Comparison of ENCODE assay signal across 10 mouse cellular contexts in genomic region chr13:56600216-56600890, GRCm38 (mm10). TPM values are rescaled to one million over a fixed set of nuclear protein-coding genes. Genes with fewer than 3 reads are reported as not detected.
DNase-seq lines count a peak whose midpoint lies in the region; ATAC-seq and TF ChIP-seq lines count a peak whose summit lies in the region.
"Had no signal": no experiment of that assay in that cellular context is flagged by ENCODE, and none has a peak within 500 bp of the region (broad histone marks: within the 10 kb centered on the region; RNA-seq: fewer than 3 reads in every experiment).

No protein-coding gene starts in this region.

- no peak for TF ChIP-seq CTCF in kidney, postnatal 0 days (IDR thresholded peaks at IDR 0.05; ENCODE audit: low read depth)

- no peak for ATAC-seq in kidney, postnatal 0 days (replicated peaks; ENCODE audit: low FRiP score, low read depth)
- ATAC-seq in inflammation-experienced regulatory T-cells, adult 6 months, result no peak

- no peaks in the 10 kb centered on the region for H3K9me3 ChIP-seq in kidney, postnatal 0 days (replicated peaks; ENCODE audit: low read length)

- no peaks in the 10 kb centered on the region for H3K36me3 ChIP-seq in kidney, postnatal 0 days (ENCODE audit: insufficient read depth, low read length)

- H3K4me2 ChIP-seq in kidney, postnatal 0 days (ENCODE audit: low read length), result no peak overlapping the region

- H3K27ac ChIP-seq in kidney, postnatal 0 days, result peak overlapping the region; percentile 60; the same call in 1 of the 2 replicates

- H3K4me1 ChIP-seq in kidney, postnatal 0 days (replicated peaks; ENCODE audit: insufficient read depth, low read length), result peaks cover 19% of the 10 kb centered on the region; the same call in 1 of the 2 replicates

- no peak overlapping the region for H3K9ac ChIP-seq in kidney, postnatal 0 days (ENCODE audit: low read depth, low read length)

- no peaks in the 10 kb centered on the region for H3K27me3 ChIP-seq in kidney, postnatal 0 days (ENCODE audit: insufficient read depth, low read length)

- 45% methylated on average over 10 of the region's 10 CpGs for WGBS in kidney, postnatal 0 days

- peak; percentile 50 to 58 for DNase-seq in cerebellum, postnatal 25 days
- DNase-seq in cerebellum, adult 11 months, result no peak
- peak; percentile 48 for DNase-seq in adrenal gland, postnatal 25 days
- DNase-seq in heart, adult 11 months, result peak; percentile 98
- DNase-seq in kidney, postnatal 0 days (ENCODE audit: low spot score), result peak; percentile 78
- peak; percentile 78 for DNase-seq in ovary, postnatal 14 days (ENCODE audit: low spot score)
- DNase-seq in thymus, postnatal 25 days, result no peak

- H3K4me3 ChIP-seq in kidney, postnatal 0 days (replicated peaks; ENCODE audit: low read depth, low read length), result no peak overlapping the region

RNA-seq across cellular contexts. Expression of gene Tgfbi, which starts 9.0 kb away (rescaled TPM):
- total RNA-seq in adrenal gland, postnatal 25 days (2021), result 26.5 and 32.9 TPM in 2 replicates
- 116 and 133 TPM in 2 replicates for polyA plus RNA-seq in kidney, postnatal 0 days (2015; fragmentation: Nextera tagmentation; extraction: Ambion mirVana)
- 1 to 10 TPM in 1 of 3 experiments, under 1 TPM in 1, not detected in 1; 0.41 to 1.1 TPM for polyA plus RNA-seq in inflammation-experienced regulatory T-cells, adult 6 months (2017; shearing (Covaris generic))
- total RNA-seq: CH12.LX had no signal

RNA-seq across cellular contexts. Expression of gene Lect2, which starts 52.1 kb away (rescaled TPM):
- total RNA-seq in adrenal gland, postnatal 25 days (2021), result 0.39 and 1.2 TPM in 2 replicates
- 0.88 and 1.2 TPM in 2 replicates for polyA plus RNA-seq in kidney, postnatal 0 days (2015; fragmentation: Nextera tagmentation; extraction: Ambion mirVana)
- not detected for polyA plus RNA-seq in inflammation-experienced regulatory T-cells, adult 6 months (2017; shearing (Covaris generic))
- total RNA-seq: CH12.LX had no signal
- polyA plus RNA-seq: neural tube, embryonic 14.5 days had no signal

Comparison
In these comparisons a context has a peak if more than half of its experiments do, and no peak if none do; other contexts are left out.
1. DNase-seq: peak in cerebellum, postnatal 25 days (2 of 2), adrenal gland, postnatal 25 days (single experiment), heart, adult 11 months (single experiment), kidney, postnatal 0 days (single experiment) and ovary, postnatal 14 days (single experiment); none in cerebellum, adult 11 months (single experiment) and thymus, postnatal 25 days (single experiment).
2. RNA of gene Tgfbi, which starts 9.0 kb away (polyA plus RNA-seq): 116 to 133 TPM in kidney, postnatal 0 days; 0.41 to 1.1 TPM in inflammation-experienced regulatory T-cells, adult 6 months; every median in the first group is over 10 times any median in the second.